Mouse (Mus musculus) G1E (cell line): ENCODE results near the gene Cbx7. TPM values are rescaled to one million over a fixed set of nuclear protein-coding genes. Genes with fewer than 3 reads are reported as not detected.
"Not testable (repeated sequence)": the region's sequence is repeated elsewhere in the genome, so short reads cannot be mapped to it uniquely, and the experiment has no call there.

Experiments
- ATAC-seq: 2 replicates; pipeline ENCODE4 v1.8.0; 2016; ENCODE audit warnings: mild to moderate bottlenecking; ENCODE audit not compliant: insufficient number of reproducible peaks, poor library complexity, low FRiP score, severe bottlenecking; ENCODE audit errors: extremely low read depth
- DNase-seq: peaks from one replicate; pipeline ENCODE4 v3.0.0; 2012; ENCODE audit warnings: low spot score
- H3K27me3 ChIP-seq: 2 replicates; pipeline ENCODE4 v1.6.1; 2012; ENCODE audit warnings: mild to moderate bottlenecking, low read length, inconsistent platforms; ENCODE audit not compliant: insufficient read depth
- H3K36me3 ChIP-seq: replicated peaks from 2 replicates; pipeline ENCODE3; 2012; ENCODE audit warnings: mild to moderate bottlenecking, inconsistent platforms
- H3K4me1 ChIP-seq: 2 replicates; pipeline ENCODE4 v1.6.1; 2012; ENCODE audit warnings: low read depth, low read length, inconsistent platforms, mixed read lengths; ENCODE audit not compliant: insufficient read depth
- H3K4me3 ChIP-seq: 2 replicates; pipeline ENCODE4 v1.5.1; 2012; ENCODE audit warnings: low read depth, mild to moderate bottlenecking, inconsistent platforms, low read length, moderate library complexity, mixed read lengths
- H3K9me3 ChIP-seq: replicated peaks from 2 replicates; pipeline ENCODE4 v1.6.1; 2012; ENCODE audit warnings: inconsistent platforms
- CTCF ChIP-seq: IDR thresholded peaks from 2 replicates; pipeline ENCODE4 v1.5.1; 2012; ENCODE audit warnings: low read depth, low read length, inconsistent platforms, mixed read lengths
- GATA1 ChIP-seq: IDR thresholded peaks from 2 replicates; pipeline ENCODE4 v1.6.1; 2012; ENCODE audit warnings: borderline replicate concordance, low read length, inconsistent platforms, mixed read lengths
- GATA2 ChIP-seq: IDR thresholded peaks from 2 replicates; pipeline ENCODE4 v1.6.1; 2012; ENCODE audit warnings: low read depth, low read length, inconsistent platforms, borderline replicate concordance
- POLR2AphosphoS5 ChIP-seq: IDR thresholded peaks from 2 replicates; pipeline ENCODE4 v1.6.1; 2012; ENCODE audit warnings: low read depth, low read length, inconsistent platforms; ENCODE audit not compliant: insufficient replicate concordance
- TAL1 ChIP-seq: conservative IDR thresholded peaks from 2 replicates; pipeline ENCODE4 v1.6.1; 2012; ENCODE audit warnings: low read depth, low read length, inconsistent platforms, mixed read lengths
- polyA plus RNA-seq: library from polyadenylated mRNA; stranded (reverse); fragments of >175 nt; gene quantifications from 2 replicates; pipeline ENCODE4 v1.2.3, GENCODE M21; 2012
- total RNA-seq, 2 experiments: library from RNA; stranded (forward) in 1 of 2; stranded (reverse) in 1 of 2; fragments of 200-1000 nt in 1 of 2; fragments of >200 nt in 1 of 2; fragmentation: Nextera tagmentation in 1 of 2; gene quantifications; 2 replicates each; pipeline ENCODE4 v1.2.3; 2014 to 2017

Cbx7 gene
- total and polyA plus RNA-seq, 3 experiments: 2.7 to 9.5 (median 8.4) TPM

GRCm38 (mm10) chr15:79913761-79914346 lies 57.1 kb downstream of the Cbx7 start:
- H3K9me3 ChIP-seq: no peaks in the 10 kb centered on the region
- 0 out of 2 replicates have a peak, but pooled peaks cover 3% of the 10 kb centered on the region for H3K27me3 ChIP-seq
- peaks cover 2% of the 10 kb centered on the region; the same call in 1 of the 2 replicates for H3K4me1 ChIP-seq
- ATAC-seq (no peak), DNase-seq (no peak)
- no peak overlapping the region for H3K4me3 ChIP-seq
- peaks cover 22% of the 10 kb centered on the region for H3K36me3 ChIP-seq
- TF ChIP-seq GATA2: no peak
- no peak for TF ChIP-seq GATA1
- TF ChIP-seq CTCF: no peak
- no peak for TF ChIP-seq TAL1
- no peak for TF ChIP-seq POLR2AphosphoS5

GRCm38 (mm10) chr15:79911339-79911738 lies 59.6 kb downstream of the Cbx7 start:
- Histone ChIP-seq H3K36me3 (peaks cover 19% of the 10 kb centered on the region), H3K4me3 (no peak overlapping the region), H3K4me1 (peaks cover 2% of the 10 kb centered on the region; the same call in 1 of the 2 replicates), H3K9me3 (no peaks in the 10 kb centered on the region), H3K27me3 (0 out of 2 replicates have a peak, but pooled peaks cover 3% of the 10 kb centered on the region)
- DNase-seq: no peak
- no peak for ATAC-seq
- no peak for TF ChIP-seq CTCF
- TF ChIP-seq GATA1: no peak
- no peak for TF ChIP-seq POLR2AphosphoS5
- no peak for TF ChIP-seq TAL1

- H3K4me1 ChIP-seq, H3K9me3 ChIP-seq, DNase-seq, ATAC-seq, H3K27me3 ChIP-seq, H3K4me3 ChIP-seq: not testable (repeated sequence)
- peaks cover 24% of the 10 kb centered on the region for H3K36me3 ChIP-seq
Observed at GRCm38 (mm10) chr15:79910812-79911211, 60.1 kb downstream of the Cbx7 start.

GRCm38 (mm10) chr15:79909006-79909405 lies 61.9 kb downstream of the Cbx7 start:
- H3K36me3 ChIP-seq: peaks cover 38% of the 10 kb centered on the region
- H3K27me3 ChIP-seq, H3K9me3 ChIP-seq, DNase-seq, H3K4me1 ChIP-seq, H3K4me3 ChIP-seq, ATAC-seq: not testable (repeated sequence)

- Histone ChIP-seq H3K4me1 (no peaks in the 10 kb centered on the region), H3K36me3 (peaks cover 48% of the 10 kb centered on the region), H3K4me3 (no peak overlapping the region), H3K27me3 (no peaks in the 10 kb centered on the region), H3K9me3 (no peaks in the 10 kb centered on the region)
- ATAC-seq (no peak), DNase-seq (no peak)
- TF ChIP-seq GATA1: no peak
- no peak for TF ChIP-seq GATA2
- no peak for TF ChIP-seq CTCF
- no peak for TF ChIP-seq POLR2AphosphoS5
- no peak for TF ChIP-seq TAL1
Observed at GRCm38 (mm10) chr15:79906855-79907254, 64.1 kb downstream of the Cbx7 start.

GRCm38 (mm10) chr15:79905211-79905610 lies 65.7 kb downstream of the Cbx7 start:
- Histone ChIP-seq H3K36me3 (peaks cover 58% of the 10 kb centered on the region), H3K4me3 (no peak overlapping the region), H3K27me3 (no peaks in the 10 kb centered on the region), H3K9me3 (no peaks in the 10 kb centered on the region), H3K4me1 (no peaks in the 10 kb centered on the region)
- DNase-seq (no peak), ATAC-seq (no peak)
- TF ChIP-seq GATA2: no peak
- no peak for TF ChIP-seq POLR2AphosphoS5

- not testable (repeated sequence) for ATAC-seq, H3K27me3 ChIP-seq, DNase-seq, H3K4me3 ChIP-seq, H3K4me1 ChIP-seq, H3K9me3 ChIP-seq
- H3K36me3 ChIP-seq: peaks cover 60% of the 10 kb centered on the region
Observed at GRCm38 (mm10) chr15:79904678-79905077, 66.2 kb downstream of the Cbx7 start.
